Mouse (Mus musculus): ENCODE results near the gene Ufl1.

DNA sequence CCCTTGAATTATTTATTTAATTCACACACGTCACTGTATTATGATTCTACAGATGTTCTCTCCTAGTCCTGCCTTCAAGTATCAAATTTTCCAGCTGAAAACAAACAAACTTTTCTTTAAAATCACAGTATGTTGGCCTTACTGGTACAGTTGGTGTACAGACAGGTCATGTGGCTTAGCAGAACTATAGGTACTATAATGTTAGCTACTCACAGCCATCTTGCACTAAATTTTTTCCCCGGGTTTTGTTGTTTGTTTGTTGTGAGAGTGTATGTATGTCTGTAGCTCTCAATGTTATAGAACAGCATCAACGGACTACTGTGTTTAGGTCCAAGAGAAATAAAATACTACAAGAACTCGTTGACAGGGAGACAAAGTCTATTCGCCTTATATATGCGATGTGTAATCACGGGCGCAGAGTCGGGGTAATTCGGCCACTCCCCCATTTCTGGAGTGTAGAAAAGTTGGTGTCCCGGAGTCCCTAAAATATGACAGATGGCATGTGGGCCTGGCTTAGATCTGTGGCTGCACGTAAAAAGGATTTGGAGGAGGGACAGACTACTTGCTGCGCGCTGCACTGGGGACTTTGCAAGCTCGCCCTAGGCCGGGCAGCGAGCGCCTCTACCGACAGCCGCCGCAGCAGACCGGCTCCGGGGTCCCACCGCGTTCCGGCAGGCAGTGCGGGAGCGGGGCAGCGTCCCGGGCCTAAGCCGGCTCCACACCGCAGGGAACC is 517 bp downstream of the Ufl1 start:
- TF ChIP-seq CTCF (IDR thresholded peaks at IDR 0.05; ENCODE audit: low read depth) (peak; percentile 43), EP300 (IDR thresholded peaks at IDR 0.05; ENCODE audit: low read depth) (no peak)

Measured in liver, embryonic 14.5 days (tissue).